Mouse (Mus musculus): Measurements from ENCODE around the gene Cbx7. TPM values are rescaled to one million over a fixed set of nuclear protein-coding genes. Genes with fewer than 3 reads are reported as not detected.

Cbx7 gene
- polyA plus RNA-seq, 1 experiment from 2014 or later = 4.0 TPM

GRCm38 (mm10) chr15:79985471-79985870 is 14.6 kb upstream of the Cbx7 start:
- no peak overlapping the region for H3K4me2 ChIP-seq (ENCODE audit: low read length)
- no peaks in the 10 kb centered on the region for H3K4me1 ChIP-seq (replicated peaks; ENCODE audit: control insufficient read depth, insufficient read depth, low read length)
- no peak overlapping the region for H3K27ac ChIP-seq (ENCODE audit: low read length)
- H3K36me3 ChIP-seq (ENCODE audit: control insufficient read depth, insufficient read depth) = no peaks in the 10 kb centered on the region
- 66% methylated on average over 11 of the region's 11 CpGs for WGBS
- H3K9ac ChIP-seq (replicated peaks; ENCODE audit: low read depth, low read length) = no peak overlapping the region
- H3K27me3 ChIP-seq (replicated peaks; ENCODE audit: control insufficient read depth, insufficient read depth, low read length) = no peaks in the 10 kb centered on the region
- no peak for ATAC-seq
- H3K4me3 ChIP-seq (replicated peaks; ENCODE audit: low read length) = no peak overlapping the region
- no peaks in the 10 kb centered on the region for H3K9me3 ChIP-seq (ENCODE audit: control insufficient read depth, low read length)

GRCm38 (mm10) chr15:79984152-79984551 is 13.2 kb upstream of the Cbx7 start:
- 63% methylated on average over 7 of the region's 7 CpGs for WGBS
- ATAC-seq = no peak
- Histone ChIP-seq H3K4me2 (ENCODE audit: low read length) (no peak overlapping the region), H3K36me3 (ENCODE audit: control insufficient read depth, insufficient read depth) (no peaks in the 10 kb centered on the region), H3K27me3 (replicated peaks; ENCODE audit: control insufficient read depth, insufficient read depth, low read length) (no peaks in the 10 kb centered on the region), H3K9ac (replicated peaks; ENCODE audit: low read depth, low read length) (no peak overlapping the region), H3K4me3 (replicated peaks; ENCODE audit: low read length) (no peak overlapping the region), H3K4me1 (replicated peaks; ENCODE audit: control insufficient read depth, insufficient read depth, low read length) (no peaks in the 10 kb centered on the region), H3K9me3 (ENCODE audit: control insufficient read depth, low read length) (no peaks in the 10 kb centered on the region), H3K27ac (ENCODE audit: low read length) (no peak overlapping the region)

- no peak overlapping the region for H3K9ac ChIP-seq (replicated peaks; ENCODE audit: low read depth, low read length)
- H3K9me3 ChIP-seq (ENCODE audit: control insufficient read depth, low read length) = no peaks in the 10 kb centered on the region
- H3K27ac ChIP-seq (ENCODE audit: low read length) = no peak overlapping the region
- no peaks in the 10 kb centered on the region for H3K4me1 ChIP-seq (replicated peaks; ENCODE audit: control insufficient read depth, insufficient read depth, low read length)
- no peaks in the 10 kb centered on the region for H3K36me3 ChIP-seq (ENCODE audit: control insufficient read depth, insufficient read depth)
- H3K4me3 ChIP-seq (replicated peaks; ENCODE audit: low read length) = no peak overlapping the region
- H3K27me3 ChIP-seq (replicated peaks; ENCODE audit: control insufficient read depth, insufficient read depth, low read length) = no peaks in the 10 kb centered on the region
- WGBS = 78% methylated on average over 11 of the region's 11 CpGs
- no peak for ATAC-seq
- H3K4me2 ChIP-seq (ENCODE audit: low read length) = no peak overlapping the region
These were observed 9.8 kb upstream of the Cbx7 start for GRCm38 (mm10) chr15:79980716-79981115.

GRCm38 (mm10) chr15:79972186-79972585 is 1.3 kb upstream of the Cbx7 start:
- H3K27ac ChIP-seq (ENCODE audit: low read length) = no peak overlapping the region
- 96% methylated on average over 11 of the region's 11 CpGs for WGBS
- H3K9me3 ChIP-seq (ENCODE audit: control insufficient read depth, low read length) = no peaks in the 10 kb centered on the region
- no peak for ATAC-seq
- H3K4me3 ChIP-seq (replicated peaks; ENCODE audit: low read length) = no peak overlapping the region
- H3K27me3 ChIP-seq (replicated peaks; ENCODE audit: control insufficient read depth, insufficient read depth, low read length) = no peaks in the 10 kb centered on the region
- H3K4me2 ChIP-seq (ENCODE audit: low read length) = no peak overlapping the region
- no peaks in the 10 kb centered on the region for H3K36me3 ChIP-seq (ENCODE audit: control insufficient read depth, insufficient read depth)
- no peaks in the 10 kb centered on the region for H3K4me1 ChIP-seq (replicated peaks; ENCODE audit: control insufficient read depth, insufficient read depth, low read length)
- no peak overlapping the region for H3K9ac ChIP-seq (replicated peaks; ENCODE audit: low read depth, low read length)

GRCm38 (mm10) chr15:79970491-79970890 is 428 bp downstream of the Cbx7 start:
- Histone ChIP-seq H3K27ac (ENCODE audit: low read length) (no peak overlapping the region), H3K9ac (replicated peaks; ENCODE audit: low read depth, low read length) (no peak overlapping the region), H3K27me3 (replicated peaks; ENCODE audit: control insufficient read depth, insufficient read depth, low read length) (no peaks in the 10 kb centered on the region), H3K4me3 (replicated peaks; ENCODE audit: low read length) (no peak overlapping the region), H3K9me3 (ENCODE audit: control insufficient read depth, low read length) (no peaks in the 10 kb centered on the region), H3K4me1 (replicated peaks; ENCODE audit: control insufficient read depth, insufficient read depth, low read length) (no peaks in the 10 kb centered on the region), H3K36me3 (ENCODE audit: control insufficient read depth, insufficient read depth) (no peaks in the 10 kb centered on the region), H3K4me2 (ENCODE audit: low read length) (no peak overlapping the region)
- WGBS = 96% methylated on average over 18 of the region's 18 CpGs
- no peak for ATAC-seq

- no peak overlapping the region for H3K4me3 ChIP-seq (replicated peaks; ENCODE audit: low read length)
- no peak for ATAC-seq
- WGBS = 84% methylated on average over 6 of the region's 6 CpGs
These were observed 3.6 kb downstream of the Cbx7 start for GRCm38 (mm10) chr15:79967346-79967745.

GRCm38 (mm10) chr15:79964376-79964775 is 6.5 kb downstream of the Cbx7 start:
- Histone ChIP-seq H3K9ac (replicated peaks; ENCODE audit: low read depth, low read length) (no peak overlapping the region), H3K4me3 (replicated peaks; ENCODE audit: low read length) (no peak overlapping the region), H3K27ac (ENCODE audit: low read length) (no peak overlapping the region), H3K4me1 (replicated peaks; ENCODE audit: control insufficient read depth, insufficient read depth, low read length) (no peaks in the 10 kb centered on the region), H3K27me3 (replicated peaks; ENCODE audit: control insufficient read depth, insufficient read depth, low read length) (no peaks in the 10 kb centered on the region), H3K9me3 (ENCODE audit: control insufficient read depth, low read length) (no peaks in the 10 kb centered on the region), H3K36me3 (ENCODE audit: control insufficient read depth, insufficient read depth) (no peaks in the 10 kb centered on the region), H3K4me2 (ENCODE audit: low read length) (no peak overlapping the region)
- WGBS = 86% methylated on average over 7 of the region's 7 CpGs
- no peak for ATAC-seq

More at GRCm38 (mm10) chr15:79967346-79967745, 3.6 kb downstream of the Cbx7 start:
- Histone ChIP-seq H3K9ac (replicated peaks; ENCODE audit: low read depth, low read length) (no peak overlapping the region), H3K4me2 (ENCODE audit: low read length) (no peak overlapping the region), H3K27me3 (replicated peaks; ENCODE audit: control insufficient read depth, insufficient read depth, low read length) (no peaks in the 10 kb centered on the region), H3K9me3 (ENCODE audit: control insufficient read depth, low read length) (no peaks in the 10 kb centered on the region), H3K4me1 (replicated peaks; ENCODE audit: control insufficient read depth, insufficient read depth, low read length) (no peaks in the 10 kb centered on the region), H3K27ac (ENCODE audit: low read length) (no peak overlapping the region), H3K36me3 (ENCODE audit: control insufficient read depth, insufficient read depth) (no peaks in the 10 kb centered on the region)

GRCm38 (mm10) chr15:79962661-79963060 is 8.3 kb downstream of the Cbx7 start:
- Histone ChIP-seq H3K36me3 (ENCODE audit: control insufficient read depth, insufficient read depth) (no peaks in the 10 kb centered on the region), H3K4me3 (replicated peaks; ENCODE audit: low read length) (no peak overlapping the region), H3K27ac (ENCODE audit: low read length) (no peak overlapping the region), H3K4me2 (ENCODE audit: low read length) (no peak overlapping the region), H3K27me3 (replicated peaks; ENCODE audit: control insufficient read depth, insufficient read depth, low read length) (no peaks in the 10 kb centered on the region), H3K4me1 (replicated peaks; ENCODE audit: control insufficient read depth, insufficient read depth, low read length) (no peaks in the 10 kb centered on the region), H3K9ac (replicated peaks; ENCODE audit: low read depth, low read length) (no peak overlapping the region), H3K9me3 (ENCODE audit: control insufficient read depth, low read length) (no peaks in the 10 kb centered on the region)
- ATAC-seq = no peak
- 62% methylated on average over 18 of the region's 18 CpGs for WGBS

GRCm38 (mm10) chr15:79961366-79961921 is 9.5 kb downstream of the Cbx7 start:
- Histone ChIP-seq H3K4me2 (ENCODE audit: low read length) (no peak overlapping the region), H3K4me1 (replicated peaks; ENCODE audit: control insufficient read depth, insufficient read depth, low read length) (no peaks in the 10 kb centered on the region), H3K9ac (replicated peaks; ENCODE audit: low read depth, low read length) (no peak overlapping the region), H3K9me3 (ENCODE audit: control insufficient read depth, low read length) (no peaks in the 10 kb centered on the region), H3K27me3 (replicated peaks; ENCODE audit: control insufficient read depth, insufficient read depth, low read length) (no peaks in the 10 kb centered on the region), H3K4me3 (replicated peaks; ENCODE audit: low read length) (no peak overlapping the region), H3K36me3 (ENCODE audit: control insufficient read depth, insufficient read depth) (no peaks in the 10 kb centered on the region), H3K27ac (ENCODE audit: low read length) (no peak overlapping the region)
- ATAC-seq = no peak
- WGBS = 80% methylated on average over 9 of the region's 9 CpGs

- Histone ChIP-seq H3K4me2 (ENCODE audit: low read length) (no peak overlapping the region), H3K4me1 (replicated peaks; ENCODE audit: control insufficient read depth, insufficient read depth, low read length) (no peaks in the 10 kb centered on the region), H3K4me3 (replicated peaks; ENCODE audit: low read length) (no peak overlapping the region), H3K27ac (ENCODE audit: low read length) (no peak overlapping the region), H3K9me3 (ENCODE audit: control insufficient read depth, low read length) (no peaks in the 10 kb centered on the region), H3K36me3 (ENCODE audit: control insufficient read depth, insufficient read depth) (no peaks in the 10 kb centered on the region), H3K27me3 (replicated peaks; ENCODE audit: control insufficient read depth, insufficient read depth, low read length) (no peaks in the 10 kb centered on the region), H3K9ac (replicated peaks; ENCODE audit: low read depth, low read length) (no peak overlapping the region)
- WGBS = 64% methylated on average over 3 of the region's 3 CpGs
- ATAC-seq = no peak
These were observed 12.5 kb downstream of the Cbx7 start for GRCm38 (mm10) chr15:79958418-79958817.
